Mouse (Mus musculus) intestine, embryonic 15.5 days (tissue): ENCODE measurements around the gene G6pc3. TPM values are rescaled to one million over a fixed set of nuclear protein-coding genes. Genes with fewer than 3 reads are reported as not detected.
A peak's percentile ranks its signal among the peaks of the same experiment; 100 is the strongest.

Experiments
- ATAC-seq: fragments of 200-750 bp; cut with Nextera tagmentation; 2 replicates; pipeline ENCODE4 v1.8.0; 2017; ENCODE audit warnings: moderate TSS enrichment, moderate library complexity
- H3K27ac ChIP-seq: fragments of 300-500 bp; sonication (generic); 2 replicates; pipeline ENCODE4 v1.5.1; 2015; ENCODE audit warnings: mild to moderate bottlenecking, inconsistent platforms
- H3K27me3 ChIP-seq: fragments of 300-500 bp; sonication (generic); replicated peaks from 2 replicates; pipeline ENCODE4 v1.6.1; 2015; ENCODE audit warnings: inconsistent platforms
- H3K36me3 ChIP-seq: fragments of 300-500 bp; sonication (generic); 2 replicates; pipeline ENCODE4 v1.6.1; 2015; ENCODE audit warnings: inconsistent platforms
- H3K4me1 ChIP-seq: fragments of 300-500 bp; sonication (generic); replicated peaks from 2 replicates; pipeline ENCODE4 v1.6.1; 2015; ENCODE audit warnings: inconsistent platforms
- H3K4me2 ChIP-seq: fragments of 300-500 bp; sonication (generic); replicated peaks from 2 replicates; pipeline ENCODE4 v1.6.1; 2015; ENCODE audit warnings: mild to moderate bottlenecking, inconsistent platforms
- H3K4me3 ChIP-seq: fragments of 300-500 bp; sonication (generic); replicated peaks from 2 replicates; pipeline ENCODE4 v1.5.1; 2015; ENCODE audit warnings: inconsistent platforms
- H3K9ac ChIP-seq: fragments of 300-500 bp; sonication (generic); 2 replicates; pipeline ENCODE4 v1.6.1; 2015; ENCODE audit warnings: inconsistent platforms
- H3K9me3 ChIP-seq: fragments of 300-500 bp; sonication (generic); 2 replicates; pipeline ENCODE4 v1.6.1; 2016; ENCODE audit warnings: inconsistent platforms
- WGBS: fragments of 180-500 bp; shearing (Covaris S2); methylation state at CpG from one replicate; pipeline ENCODE4 v1.1.7; 2015; 5-methylcytosine and 5-hydroxymethylcytosine counted together
- polyA plus RNA-seq: library from polyadenylated mRNA; unstranded; fragments of >200 nt; fragmentation: Nextera tagmentation; extraction: Ambion mirVana; gene quantifications from 2 replicates; pipeline ENCODE4 v1.2.1, GENCODE M21; 2015

G6pc3 gene
- polyA plus RNA-seq, 1 experiment from 2014 or later: 31.1 TPM

DNA sequence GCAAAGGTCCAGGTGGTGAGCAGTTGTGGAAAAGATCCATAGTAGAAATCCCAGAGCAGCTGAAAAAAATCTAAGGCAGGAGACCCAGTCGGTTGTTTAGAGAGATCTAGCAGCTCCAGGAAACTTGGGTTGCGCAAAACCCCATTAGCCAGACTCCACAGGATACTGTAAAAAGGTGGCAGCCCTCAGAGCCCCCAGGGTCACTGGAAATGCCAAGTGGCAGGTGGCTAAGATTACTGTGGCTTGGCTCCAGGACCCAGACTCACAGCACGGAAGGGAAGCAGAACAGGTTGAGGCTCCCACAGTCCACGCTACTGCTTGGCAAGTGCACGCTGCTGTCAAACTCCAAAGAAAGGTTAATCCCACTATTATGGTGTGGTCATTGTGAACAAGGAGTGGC, 29.6 kb upstream of the G6pc3 start:
- H3K9me3 ChIP-seq: no peaks in the 10 kb centered on the region
- no peak overlapping the region for H3K27ac ChIP-seq
- H3K4me3 ChIP-seq: no peak overlapping the region
- H3K4me2 ChIP-seq: no peak overlapping the region
- no peak for ATAC-seq
- WGBS: 71% methylated on average over 5 of the region's 5 CpGs
- H3K36me3 ChIP-seq: peaks cover 14% of the 10 kb centered on the region
- H3K9ac ChIP-seq: no peak overlapping the region
- H3K4me1 ChIP-seq: peaks cover 6% of the 10 kb centered on the region; the same call in 1 of the 2 replicates
- no peaks in the 10 kb centered on the region for H3K27me3 ChIP-seq

DNA sequence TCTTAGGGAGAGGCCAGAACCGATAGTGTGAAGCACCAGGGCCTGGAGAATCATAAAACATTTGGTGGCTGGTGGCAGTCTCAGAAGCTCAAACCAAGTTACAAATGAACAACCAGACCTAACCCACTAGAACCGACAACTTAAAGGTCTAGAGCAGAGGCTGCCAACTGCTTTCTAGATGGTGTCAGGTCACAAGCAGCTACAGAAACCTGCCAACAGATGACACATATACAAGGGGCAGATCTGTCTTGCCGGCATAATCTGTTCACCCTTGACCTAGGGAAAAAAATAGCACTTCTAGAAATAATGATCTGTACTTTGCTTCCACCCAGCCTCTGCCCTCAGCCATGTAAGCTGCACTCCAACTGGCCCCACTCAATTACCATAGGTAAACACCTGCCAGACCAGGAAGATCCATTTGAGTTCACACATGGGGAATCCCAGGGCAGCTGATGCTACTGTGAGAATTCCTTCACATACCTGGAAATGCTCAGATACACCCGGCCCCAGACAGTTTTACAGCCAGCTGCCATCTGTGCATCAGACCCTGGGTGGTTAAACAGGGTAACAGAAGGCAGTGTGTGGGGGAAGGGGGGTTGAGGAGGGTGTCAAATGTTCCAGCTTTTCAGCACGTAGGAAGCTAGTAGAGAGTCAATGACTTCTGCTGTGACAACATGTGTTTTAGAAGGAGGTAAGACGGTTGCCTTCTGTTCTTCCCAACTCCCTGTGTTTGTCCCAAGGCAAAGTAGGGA, 23.3 kb upstream of the G6pc3 start:
- Histone ChIP-seq H3K4me3 (no peak overlapping the region), H3K4me2 (no peak overlapping the region), H3K4me1 (peaks cover 10% of the 10 kb centered on the region; the same call in 1 of the 2 replicates), H3K27ac (no peak overlapping the region), H3K9me3 (no peaks in the 10 kb centered on the region), H3K27me3 (no peaks in the 10 kb centered on the region), H3K36me3 (peaks cover 27% of the 10 kb centered on the region), H3K9ac (no peak overlapping the region)
- 27% methylated on average over 6 of the region's 6 CpGs for WGBS
- ATAC-seq: peak; percentile 70; the same call in 1 of the 2 replicates

DNA sequence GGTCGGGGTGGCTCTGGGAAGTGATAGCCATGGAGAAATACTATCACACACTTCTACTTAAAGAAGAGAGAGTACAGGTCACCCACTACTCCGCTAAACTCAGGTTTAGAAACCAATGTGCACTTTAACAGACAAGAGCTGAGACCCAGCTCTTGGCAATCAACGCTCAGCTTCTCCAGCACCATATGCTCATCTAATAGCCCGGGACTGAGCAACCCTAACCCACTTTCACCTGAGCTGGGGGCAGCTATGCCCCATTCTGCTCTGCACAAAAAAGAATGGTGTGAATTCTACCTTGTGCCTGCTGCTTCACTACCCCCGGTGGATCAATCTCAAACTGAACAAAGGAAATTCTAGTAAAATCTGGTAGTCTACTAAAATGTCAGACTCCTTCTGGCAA, 21.9 kb upstream of the G6pc3 start:
- peaks cover 10% of the 10 kb centered on the region; the same call in 1 of the 2 replicates for H3K4me1 ChIP-seq
- peaks cover 23% of the 10 kb centered on the region for H3K36me3 ChIP-seq
- H3K27me3 ChIP-seq: no peaks in the 10 kb centered on the region
- ATAC-seq: no peak
- H3K4me3 ChIP-seq: no peak overlapping the region
- H3K4me2 ChIP-seq: no peak overlapping the region
- no peak overlapping the region for H3K9ac ChIP-seq
- no peak overlapping the region for H3K27ac ChIP-seq
- WGBS: 91% methylated on average over 5 of the region's 5 CpGs
- H3K9me3 ChIP-seq: no peaks in the 10 kb centered on the region

DNA sequence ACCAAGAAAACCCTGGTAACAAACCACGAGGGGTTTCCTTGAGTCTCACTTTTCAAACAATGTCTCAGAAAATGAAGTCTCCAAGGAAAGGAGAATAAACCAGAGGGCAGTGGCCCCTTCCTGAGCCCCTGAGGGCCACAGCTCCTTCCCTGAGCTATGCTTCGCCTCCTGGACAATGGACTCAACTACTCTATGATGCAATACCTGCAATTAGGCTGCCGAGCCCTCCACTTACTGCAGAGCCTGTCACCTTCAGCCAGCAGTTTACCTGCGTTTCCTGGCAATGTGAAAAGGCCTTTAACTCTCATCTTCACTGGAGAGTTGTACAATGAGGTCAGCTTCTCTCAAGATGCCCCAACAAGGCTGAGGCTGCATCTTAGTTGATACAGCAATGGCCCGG, 20.7 kb upstream of the G6pc3 start:
- Histone ChIP-seq H3K9ac (no peak overlapping the region), H3K4me2 (no peak overlapping the region), H3K4me3 (no peak overlapping the region), H3K27me3 (no peaks in the 10 kb centered on the region), H3K9me3 (no peaks in the 10 kb centered on the region), H3K4me1 (peaks cover 10% of the 10 kb centered on the region; the same call in 1 of the 2 replicates), H3K27ac (no peak overlapping the region), H3K36me3 (peaks cover 16% of the 10 kb centered on the region)
- WGBS: 71% methylated on average over 5 of the region's 5 CpGs
- ATAC-seq: peak; percentile 82

DNA sequence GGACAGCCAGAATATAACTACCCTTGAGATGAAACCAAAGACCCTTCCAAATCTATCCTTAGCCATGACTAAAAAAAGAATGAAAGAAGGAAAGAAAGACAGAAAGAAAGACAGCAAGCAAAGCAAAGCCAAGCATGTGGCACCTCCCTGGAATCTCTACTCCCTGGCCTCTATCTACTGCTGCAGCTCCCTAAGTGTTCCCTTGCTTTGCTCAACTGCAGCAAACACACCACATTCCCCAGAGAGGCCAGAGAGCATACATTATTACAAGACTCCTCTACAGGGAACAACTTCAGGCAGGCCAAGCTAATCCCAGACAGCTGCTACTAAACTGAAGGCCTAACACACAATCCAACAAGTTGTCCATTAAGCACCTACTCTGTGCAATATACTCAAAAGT, 9.6 kb upstream of the G6pc3 start:
- Histone ChIP-seq H3K36me3 (peaks cover 16% of the 10 kb centered on the region), H3K27ac (no peak overlapping the region), H3K9ac (no peak overlapping the region)

DNA sequence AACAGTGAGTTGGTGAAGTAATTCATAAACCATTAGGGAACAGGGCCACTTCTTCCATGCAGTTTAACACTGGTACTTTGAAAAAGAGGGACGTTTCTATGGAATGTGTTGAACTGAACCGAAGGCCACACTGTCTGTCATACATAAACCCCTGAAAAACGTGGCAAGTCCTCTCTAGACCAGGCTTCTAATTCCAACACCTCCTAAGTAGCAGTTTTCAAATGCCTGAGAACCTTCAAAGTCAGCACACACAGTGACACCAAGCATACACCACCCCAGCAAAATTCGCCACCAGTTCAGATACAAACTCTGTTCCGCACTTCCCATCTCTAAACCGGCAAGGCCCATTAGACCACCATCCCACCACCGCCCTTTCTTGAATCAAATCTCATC, 5.2 kb upstream of the G6pc3 start:
- Histone ChIP-seq H3K27me3 (no peaks in the 10 kb centered on the region), H3K4me1 (peaks cover 4% of the 10 kb centered on the region; the same call in 1 of the 2 replicates), H3K27ac (peak overlapping the region; percentile 94), H3K4me3 (peak overlapping the region; percentile 89), H3K4me2 (peak overlapping the region; percentile 68), H3K9me3 (no peaks in the 10 kb centered on the region), H3K36me3 (peaks cover 9% of the 10 kb centered on the region), H3K9ac (peak overlapping the region; percentile 90)
- 1% methylated on average over 7 of the region's 7 CpGs for WGBS
- no peak; the same call in 1 of the 2 replicates for ATAC-seq

More for the DNA sequence above, 9.6 kb upstream of the G6pc3 start:
- no peaks in the 10 kb centered on the region for H3K27me3 ChIP-seq
- H3K4me1 ChIP-seq: no peaks in the 10 kb centered on the region; the same call in 1 of the 2 replicates
- H3K4me3 ChIP-seq: no peak overlapping the region
- no peak overlapping the region for H3K4me2 ChIP-seq
- no peak for ATAC-seq
- no peaks in the 10 kb centered on the region for H3K9me3 ChIP-seq

DNA sequence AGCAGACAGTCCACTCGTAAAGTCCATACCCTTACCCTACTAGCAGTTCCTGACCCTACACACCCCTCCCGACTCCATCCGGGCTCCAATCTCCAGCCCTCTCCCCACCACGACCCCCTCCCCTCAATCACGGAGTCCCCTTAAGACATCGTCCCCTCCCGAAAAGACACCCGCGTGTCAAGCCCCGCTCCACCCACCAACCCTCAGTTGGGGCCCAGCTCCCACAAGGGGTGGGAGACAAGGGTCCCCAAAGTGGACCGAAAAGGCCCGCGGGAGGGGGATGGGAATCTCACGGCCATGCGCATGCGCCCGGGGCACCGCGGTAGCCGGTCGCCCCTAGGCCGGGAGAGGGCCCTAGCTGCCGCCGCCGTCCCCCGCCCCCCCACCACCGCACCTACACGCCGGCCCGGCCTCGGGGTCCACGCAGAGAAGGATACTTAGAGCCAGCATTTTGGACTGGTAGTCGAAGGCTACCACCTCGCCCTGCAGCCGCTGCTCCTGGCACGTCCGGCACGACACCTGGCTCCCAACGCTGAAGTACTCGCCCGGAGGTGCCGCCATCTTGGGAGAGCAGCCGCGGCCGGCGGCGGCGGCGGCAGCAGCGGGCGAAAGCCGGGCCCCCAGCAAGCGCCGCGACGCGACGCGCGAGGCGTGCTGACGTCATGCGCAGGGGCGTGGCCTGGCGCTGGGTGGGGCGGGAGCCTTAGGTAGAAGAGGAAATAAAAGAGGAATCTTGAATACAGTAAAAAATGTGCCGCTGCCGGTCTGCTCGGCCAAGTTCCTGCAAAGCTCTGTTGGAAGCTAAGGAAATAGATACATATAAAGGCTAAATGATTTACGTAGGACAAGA, 4.5 kb upstream of the G6pc3 start, which contains the start of gene Lsm12:
Gene Lsm12, minus strand, starts transcription at position 651 of the 850 bp plus-strand sequence.
- H3K27me3 ChIP-seq: no peaks in the 10 kb centered on the region
- peak within 1 kb of the TSS; percentile 94 for H3K27ac ChIP-seq
- WGBS: under 1% methylated on average over 66 of the region's 70 CpGs
- ATAC-seq: peak; percentile 87
- H3K9me3 ChIP-seq: no peaks in the 10 kb centered on the region
- H3K9ac ChIP-seq: peak within 1 kb of the TSS; percentile 90
- peak within 1 kb of the TSS; percentile 89 for H3K4me3 ChIP-seq
- H3K4me1 ChIP-seq: peaks cover 4% of the 10 kb centered on the region; the same call in 1 of the 2 replicates
- H3K36me3 ChIP-seq: peaks cover 9% of the 10 kb centered on the region
- peak within 1 kb of the TSS; percentile 68 for H3K4me2 ChIP-seq

DNA sequence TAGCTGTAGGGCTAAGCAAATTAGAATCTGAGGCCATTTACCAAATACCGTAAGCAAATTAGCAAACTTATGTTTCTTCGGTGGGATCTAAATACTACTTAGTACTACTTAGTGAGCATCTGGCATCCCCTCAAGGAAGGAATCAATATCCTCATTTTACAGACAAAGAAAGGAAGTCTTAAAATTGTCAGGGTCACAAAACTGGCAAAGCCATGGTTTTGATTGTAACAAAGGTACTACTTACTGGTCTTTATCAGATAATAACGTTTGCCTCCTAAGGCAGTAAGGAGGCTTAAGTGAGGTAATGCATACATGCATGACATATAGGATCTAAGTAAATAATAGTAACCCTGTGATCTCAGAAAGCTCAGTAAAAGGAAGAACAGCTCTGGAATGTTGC, 3.7 kb upstream of the G6pc3 start:
- no peaks in the 10 kb centered on the region for H3K9me3 ChIP-seq
- H3K4me1 ChIP-seq: peaks cover 8% of the 10 kb centered on the region
- peak overlapping the region; percentile 89 for H3K4me3 ChIP-seq
- H3K27ac ChIP-seq: peak overlapping the region; percentile 94
- H3K36me3 ChIP-seq: peaks cover 9% of the 10 kb centered on the region
- peak overlapping the region; percentile 68 for H3K4me2 ChIP-seq
- no peak for ATAC-seq
- no peaks in the 10 kb centered on the region for H3K27me3 ChIP-seq
- 40% methylated on average over 3 of the region's 3 CpGs for WGBS
- H3K9ac ChIP-seq: no peak overlapping the region

DNA sequence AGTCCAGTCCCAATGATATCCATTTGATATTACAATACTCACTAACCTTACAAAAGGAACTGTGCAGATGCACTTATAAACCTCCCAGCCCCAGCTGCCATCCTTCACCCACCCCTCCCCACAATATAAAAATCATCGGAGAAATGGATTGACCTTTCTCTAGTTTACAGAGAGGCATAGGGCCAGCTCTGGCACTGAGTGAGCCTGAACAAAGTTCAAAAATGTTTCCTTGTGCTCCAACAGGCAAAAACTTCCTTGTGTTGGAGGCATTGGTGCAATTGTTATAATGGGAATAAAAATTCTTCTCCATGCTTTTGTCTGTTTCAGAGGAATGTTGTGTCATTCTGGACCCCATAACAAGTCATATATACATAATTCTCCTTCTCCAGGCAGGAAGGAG, 3.2 kb upstream of the G6pc3 start:
- Histone ChIP-seq H3K4me3 (no peak overlapping the region), H3K9me3 (no peaks in the 10 kb centered on the region), H3K4me2 (no peak overlapping the region), H3K27me3 (no peaks in the 10 kb centered on the region), H3K36me3 (peaks cover 5% of the 10 kb centered on the region), H3K4me1 (peaks cover 13% of the 10 kb centered on the region), H3K9ac (no peak overlapping the region), H3K27ac (0 out of 2 replicates have a peak overlapping the region, but pooled peaks have one; percentile 94)
- WGBS: 46% methylated on average over 1 of the region's 1 CpGs
- no peak for ATAC-seq

DNA sequence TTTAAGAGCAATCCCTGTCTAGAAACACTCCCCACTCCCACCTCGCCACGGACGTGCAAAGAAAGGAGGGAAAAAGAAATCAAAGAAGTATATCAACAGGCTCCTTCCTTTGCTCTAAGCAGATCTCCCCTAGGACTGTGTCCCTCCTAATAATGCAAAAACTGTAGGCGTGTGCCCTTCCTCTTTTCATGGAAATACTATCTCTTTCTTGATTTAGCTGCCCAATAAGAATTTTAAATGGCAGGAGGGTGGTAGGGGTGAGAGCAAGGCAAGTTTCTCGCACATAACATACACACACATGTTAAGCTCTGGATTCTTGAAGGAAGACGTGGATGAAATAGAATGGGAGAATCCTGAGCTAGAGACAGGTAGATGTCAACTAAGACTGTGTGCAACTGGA, 440 bp upstream of the G6pc3 start:
- Histone ChIP-seq H3K9me3 (no peaks in the 10 kb centered on the region), H3K4me2 (peak overlapping the region; percentile 84), H3K36me3 (no peaks in the 10 kb centered on the region), H3K4me1 (peaks cover 15% of the 10 kb centered on the region), H3K27ac (peak overlapping the region; percentile 51; the same call in 1 of the 2 replicates), H3K27me3 (no peaks in the 10 kb centered on the region), H3K9ac (peak overlapping the region; percentile 61), H3K4me3 (peak overlapping the region; percentile 58)
- ATAC-seq: peak; percentile 0; the same call in 1 of the 2 replicates
- WGBS: 69% methylated on average over 6 of the region's 6 CpGs

DNA sequence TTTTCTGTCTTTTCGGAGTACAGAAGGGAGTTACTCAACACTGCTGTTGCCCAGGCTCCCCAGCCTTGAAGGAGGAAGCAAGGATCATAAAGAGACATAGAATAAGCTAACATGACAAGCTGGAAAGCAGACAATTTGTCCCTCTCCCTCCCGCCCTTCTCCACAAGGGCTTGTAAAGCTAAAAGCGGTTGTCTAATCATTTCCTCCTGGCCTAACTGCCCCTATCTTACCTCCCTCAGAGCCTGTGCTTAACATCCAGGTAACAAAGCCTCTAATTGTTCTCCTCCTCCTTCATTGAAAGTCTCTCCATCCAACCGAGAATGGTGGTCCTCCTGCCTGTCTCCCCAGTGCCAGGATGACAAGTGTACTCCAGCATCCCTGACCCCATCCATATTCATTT, 1.4 kb downstream of the G6pc3 start:
- peak overlapping the region; percentile 84 for H3K4me2 ChIP-seq
- ATAC-seq: no peak
- peak overlapping the region; percentile 58; the same call in 1 of the 2 replicates for H3K4me3 ChIP-seq
- WGBS: 46% methylated on average over 4 of the region's 4 CpGs
- H3K4me1 ChIP-seq: peaks cover 15% of the 10 kb centered on the region
- H3K9ac ChIP-seq: no peak overlapping the region; the same call in 1 of the 2 replicates
- H3K36me3 ChIP-seq: peaks cover 12% of the 10 kb centered on the region; the same call in 1 of the 2 replicates
- no peaks in the 10 kb centered on the region for H3K27me3 ChIP-seq
- H3K9me3 ChIP-seq: no peaks in the 10 kb centered on the region
- H3K27ac ChIP-seq: peak overlapping the region; percentile 69
